Mouse (Mus musculus): Measurements from ENCODE around the gene Hecw1.

Gene Hecw1

DNA sequence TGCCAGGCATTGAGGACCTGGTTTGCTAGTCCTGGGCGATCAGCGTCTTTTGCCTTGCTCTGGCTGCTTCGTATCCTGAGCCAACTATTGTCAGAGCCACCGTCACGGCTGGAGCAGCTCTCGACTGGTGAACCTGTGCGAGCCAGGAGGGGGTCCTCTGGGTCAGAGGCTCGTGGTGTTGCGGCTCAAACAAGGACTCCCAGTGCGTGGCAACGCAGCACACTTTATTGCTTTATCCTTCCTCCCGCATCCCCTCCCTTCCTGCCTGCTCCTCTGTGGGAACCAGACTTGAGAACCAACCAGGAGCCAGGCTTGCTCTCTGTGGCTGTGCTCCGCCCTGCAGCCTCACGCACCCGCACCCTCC lies at the start of gene Hecw1:
Hecw1 (minus strand) TSS at position 323 of the 364 bp plus-strand sequence.
- DNase-seq (ENCODE audit: low spot score), result no peak

DNA sequence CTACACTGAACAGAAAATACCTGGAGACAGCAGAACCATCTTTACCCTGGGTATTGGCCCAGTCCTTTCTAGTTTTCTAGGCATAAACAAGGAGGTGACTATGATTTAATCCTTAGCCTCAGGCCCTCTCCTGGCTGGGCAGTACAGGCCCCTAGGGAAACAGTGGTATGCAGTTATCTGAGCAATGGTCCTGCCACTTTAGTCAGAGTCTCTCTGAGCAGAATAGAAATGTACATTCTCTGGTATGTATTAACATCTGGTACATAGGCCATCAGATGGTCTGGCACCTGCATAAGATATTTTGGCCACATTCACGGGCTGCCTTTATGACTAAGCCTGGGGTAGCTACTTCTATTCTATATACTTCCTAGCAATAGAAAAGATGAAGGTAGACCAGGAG lies 38.3 kb upstream of the Hecw1 start:
- DNase-seq (ENCODE audit: low spot score), result no peak

DNA sequence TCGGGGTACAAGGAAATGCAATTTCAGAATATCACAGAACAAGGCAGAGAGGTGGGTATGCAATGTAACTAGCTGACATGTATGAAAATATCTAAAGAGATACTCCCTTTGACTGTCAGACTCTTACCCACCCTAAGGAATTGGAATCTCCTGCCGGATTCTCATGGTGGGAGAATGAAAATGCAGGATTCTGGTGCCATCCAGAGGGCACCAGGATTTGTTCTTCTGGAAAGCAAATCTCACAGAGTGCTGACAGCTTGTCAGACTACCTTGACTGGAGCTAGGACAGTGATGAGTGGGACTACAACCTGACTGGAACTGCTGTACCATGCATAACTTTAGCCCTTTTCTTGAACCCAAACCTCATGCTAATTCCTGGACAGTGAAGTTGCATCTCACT lies 29.6 kb upstream of the Hecw1 start:
- DNase-seq (ENCODE audit: low spot score), result no peak

- no peak for DNase-seq (ENCODE audit: low spot score)
Measured at GRCm38 (mm10) chr13:14542860-14543259, 19.8 kb upstream of the Hecw1 start.

- DNase-seq (ENCODE audit: low spot score), result no peak
Measured at GRCm38 (mm10) chr13:14522128-14522905, 711 bp downstream of the Hecw1 start.

- no peak for DNase-seq (ENCODE audit: low spot score)
Measured at GRCm38 (mm10) chr13:14521746-14522127, 1.3 kb downstream of the Hecw1 start.

DNA sequence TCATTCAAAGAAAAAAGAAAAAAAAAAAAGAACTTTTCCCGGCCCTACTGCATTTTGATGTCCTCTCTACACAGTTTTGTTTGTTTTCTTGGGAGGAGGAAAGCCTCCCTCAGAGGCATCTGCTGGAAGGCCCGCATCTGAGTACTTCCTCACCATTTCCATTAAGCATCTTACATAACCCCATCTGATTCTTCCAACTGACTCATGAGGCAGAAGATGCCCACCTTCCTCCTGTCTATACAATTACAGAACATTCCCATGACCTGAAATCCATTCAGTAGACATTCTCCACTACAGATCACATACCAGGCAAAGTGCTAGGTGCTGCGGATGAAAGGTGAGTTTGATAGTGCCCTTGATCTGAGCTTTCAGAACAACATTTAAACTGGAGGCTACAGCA lies 3.4 kb downstream of the Hecw1 start:
- DNase-seq (ENCODE audit: low spot score), result no peak

GRCm38 (mm10) chr13:14517478-14517877 lies 5.5 kb downstream of the Hecw1 start:
- no peak for DNase-seq (ENCODE audit: low spot score)

- no peak for DNase-seq (ENCODE audit: low spot score)
Measured at GRCm38 (mm10) chr13:14515106-14515505, 7.9 kb downstream of the Hecw1 start.

GRCm38 (mm10) chr13:14513934-14514333 lies 9.1 kb downstream of the Hecw1 start:
- DNase-seq (ENCODE audit: low spot score), result no peak

- no peak for DNase-seq (ENCODE audit: low spot score)
Measured at GRCm38 (mm10) chr13:14506765-14507164, 16.3 kb downstream of the Hecw1 start.

DNA sequence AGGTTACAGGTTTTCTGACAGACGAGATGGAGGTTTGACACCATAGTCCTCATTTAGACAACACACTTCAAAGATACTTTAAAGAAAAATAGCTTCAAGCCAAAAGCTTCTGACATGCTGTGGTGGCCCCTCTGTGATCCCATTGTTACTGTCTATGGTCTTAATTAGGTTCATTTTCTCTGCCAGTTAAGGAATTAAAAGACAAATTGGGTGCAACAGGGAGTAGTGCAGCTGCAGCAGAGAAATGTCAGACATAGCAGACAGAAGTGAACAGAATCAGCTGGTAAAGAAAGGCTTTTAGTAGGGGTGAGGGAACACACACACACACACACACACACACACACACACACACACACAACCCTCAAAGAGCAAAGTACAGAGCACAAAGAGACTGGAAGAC lies 22.8 kb downstream of the Hecw1 start:
- no peak for DNase-seq (ENCODE audit: low spot score)

- no peak for DNase-seq (ENCODE audit: low spot score)
Measured at GRCm38 (mm10) chr13:14498780-14499179, 24.2 kb downstream of the Hecw1 start.

DNA sequence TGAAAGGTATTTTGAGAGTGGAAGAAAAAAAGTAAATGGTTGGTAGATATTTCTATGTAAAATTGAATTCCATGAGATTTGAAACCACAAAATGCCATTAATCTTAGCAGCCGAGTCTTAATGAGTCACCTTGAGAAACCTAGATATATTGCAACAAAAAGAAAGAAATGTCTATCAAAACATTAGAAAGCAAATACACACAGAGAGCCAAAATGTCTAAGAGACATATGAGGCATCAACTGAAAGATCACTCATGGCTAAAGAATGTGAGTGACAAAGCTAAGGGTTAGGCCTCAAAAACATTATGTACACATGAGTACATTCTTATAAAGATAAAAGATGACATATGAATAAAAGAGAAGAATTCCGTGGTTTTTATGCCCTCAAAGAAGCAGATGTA lies 26.1 kb downstream of the Hecw1 start:
- DNase-seq (ENCODE audit: low spot score), result no peak

- no peak for DNase-seq (ENCODE audit: low spot score)
Measured at GRCm38 (mm10) chr13:14487812-14488211, 35.2 kb downstream of the Hecw1 start.

DNA sequence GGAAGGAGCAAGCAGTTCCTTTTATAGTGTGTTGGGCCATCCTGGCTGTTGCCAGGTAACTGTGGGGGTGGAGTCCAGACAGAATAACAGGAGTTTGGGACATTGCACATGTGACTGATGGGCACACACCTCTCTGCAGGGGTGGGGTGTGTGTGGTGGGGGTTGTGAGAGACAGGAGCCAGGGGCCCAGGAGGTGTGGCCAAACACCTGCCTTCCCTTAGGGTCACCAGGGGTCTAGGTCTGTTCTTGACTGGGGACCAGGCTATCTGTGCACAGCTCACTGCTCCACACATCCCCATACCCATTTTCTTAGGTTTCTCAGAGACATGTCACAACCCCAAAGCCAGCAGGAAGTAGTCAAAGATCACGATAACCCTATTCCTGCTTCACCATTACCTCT lies 51.9 kb downstream of the Hecw1 start:
- DNase-seq (ENCODE audit: low spot score), result no peak

- DNase-seq (ENCODE audit: low spot score), result no peak
Measured at GRCm38 (mm10) chr13:14467517-14467916, 55.5 kb downstream of the Hecw1 start.

GRCm38 (mm10) chr13:14461036-14461435 lies 62.0 kb downstream of the Hecw1 start:
- no peak for DNase-seq (ENCODE audit: low spot score)

DNA sequence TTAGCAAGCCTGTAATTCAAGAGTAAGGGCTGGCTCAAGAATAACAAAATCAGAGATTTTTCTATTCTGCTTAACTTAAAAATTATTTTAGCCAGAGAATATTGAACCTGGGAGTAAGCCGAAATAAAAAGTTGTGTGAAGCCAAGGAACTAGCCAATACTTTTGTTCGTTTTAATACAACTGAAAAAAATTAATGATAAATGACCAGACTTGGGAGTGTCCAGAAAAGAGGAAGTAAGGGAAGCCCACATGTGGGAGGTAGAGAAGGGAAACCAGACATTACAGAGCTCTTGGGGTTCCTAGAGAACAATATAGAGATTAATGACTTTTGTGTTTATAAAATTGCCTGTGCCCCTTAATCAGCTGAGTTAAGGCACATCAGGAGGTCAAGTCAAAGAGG lies 66.0 kb downstream of the Hecw1 start:
- DNase-seq (ENCODE audit: low spot score), result no peak

- DNase-seq (ENCODE audit: low spot score), result no peak
Measured at GRCm38 (mm10) chr13:14439540-14439939, 83.5 kb downstream of the Hecw1 start.

GRCm38 (mm10) chr13:14428845-14429553 lies 94.0 kb downstream of the Hecw1 start:
- DNase-seq (ENCODE audit: low spot score), result no peak

DNA sequence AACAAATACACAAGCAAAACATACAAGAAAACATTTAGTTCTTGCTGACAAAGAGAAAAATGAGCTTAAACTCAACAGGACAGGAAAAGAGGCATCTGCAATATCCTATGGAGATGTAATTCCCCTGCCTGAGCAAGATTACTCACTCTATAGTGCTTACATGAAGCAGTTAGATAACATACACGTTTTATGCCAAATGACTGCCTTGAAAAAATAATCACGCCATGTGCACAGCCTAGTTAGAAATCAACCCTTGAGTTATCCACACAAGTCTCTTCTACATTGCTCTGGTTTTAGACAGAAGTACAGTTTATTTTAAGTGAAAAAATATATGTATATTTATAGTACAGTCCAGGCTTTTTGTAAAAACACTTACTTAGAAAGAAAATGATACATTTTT lies 98.2 kb downstream of the Hecw1 start:
- DNase-seq (ENCODE audit: low spot score), result no peak

DNA sequence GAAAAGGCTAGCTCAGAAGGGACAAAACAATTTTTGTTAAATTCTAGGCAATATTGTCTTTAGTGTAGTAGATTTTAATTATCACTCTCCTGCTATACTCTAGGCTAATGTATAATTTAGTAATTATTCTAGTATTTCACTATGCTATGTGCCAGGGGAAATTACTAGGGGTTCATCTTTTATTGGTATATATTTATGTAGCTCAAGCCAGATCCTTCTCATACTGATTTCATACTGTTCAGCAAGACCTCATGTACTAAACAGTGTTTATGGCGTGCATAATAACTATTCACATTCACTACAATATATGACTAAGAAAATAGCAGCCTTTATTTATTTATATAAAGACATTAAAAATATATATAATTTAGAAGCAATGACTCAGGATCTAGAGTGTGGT lies 109.6 kb downstream of the Hecw1 start:
- DNase-seq (ENCODE audit: low spot score), result no peak

GRCm38 (mm10) chr13:14374470-14374869 lies 148.6 kb downstream of the Hecw1 start:
- no peak for DNase-seq (ENCODE audit: low spot score)

Measured in ovary, adult 18-20 months (tissue).